Mouse (Mus musculus): ENCODE measurements around the gene Sptlc3. TPM values are rescaled to one million over a fixed set of nuclear protein-coding genes. Genes with fewer than 3 reads are reported as not detected.
A peak's percentile ranks its signal among the peaks of the same experiment; 100 is the strongest.

Gene Sptlc3
- polyA plus RNA-seq, 1 experiment from 2014 or later, result not detected

DNA sequence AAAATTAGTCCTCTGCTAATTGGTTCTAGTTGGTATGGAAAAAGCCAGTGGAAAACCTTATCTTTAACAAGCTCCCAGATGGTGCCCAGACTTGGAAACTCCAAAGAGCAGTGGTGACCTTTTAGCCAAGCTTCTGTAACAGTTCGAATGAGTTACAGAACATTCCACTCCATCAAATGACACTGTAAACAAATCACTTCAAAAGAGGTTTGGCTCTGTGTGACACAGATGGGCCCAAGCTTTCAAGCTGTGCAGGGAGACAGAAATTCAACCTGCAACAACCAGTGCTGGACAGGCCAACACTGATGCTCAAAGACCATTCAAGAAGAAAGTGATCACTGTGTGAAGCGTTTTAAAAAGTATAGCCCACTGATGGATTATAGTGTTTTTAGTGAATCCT is 144.1 kb downstream of the Sptlc3 start:
- DNase-seq (ENCODE audit: low read depth, low spot score), result no peak
- no peak for TF ChIP-seq CTCF (IDR thresholded peaks at IDR 0.05)
- ChIA-PET CTCF (no interaction called here), POLR2A (no interaction called here)
- in situ Hi-C loops (cut with MboI; ENCODE audit: low pct_unique_long_range_greater_than_20kb), result no loop called here
- H3K27me3 ChIP-seq, result peaks cover 20% of the 10 kb centered on the region
- no peak for ATAC-seq

DNA sequence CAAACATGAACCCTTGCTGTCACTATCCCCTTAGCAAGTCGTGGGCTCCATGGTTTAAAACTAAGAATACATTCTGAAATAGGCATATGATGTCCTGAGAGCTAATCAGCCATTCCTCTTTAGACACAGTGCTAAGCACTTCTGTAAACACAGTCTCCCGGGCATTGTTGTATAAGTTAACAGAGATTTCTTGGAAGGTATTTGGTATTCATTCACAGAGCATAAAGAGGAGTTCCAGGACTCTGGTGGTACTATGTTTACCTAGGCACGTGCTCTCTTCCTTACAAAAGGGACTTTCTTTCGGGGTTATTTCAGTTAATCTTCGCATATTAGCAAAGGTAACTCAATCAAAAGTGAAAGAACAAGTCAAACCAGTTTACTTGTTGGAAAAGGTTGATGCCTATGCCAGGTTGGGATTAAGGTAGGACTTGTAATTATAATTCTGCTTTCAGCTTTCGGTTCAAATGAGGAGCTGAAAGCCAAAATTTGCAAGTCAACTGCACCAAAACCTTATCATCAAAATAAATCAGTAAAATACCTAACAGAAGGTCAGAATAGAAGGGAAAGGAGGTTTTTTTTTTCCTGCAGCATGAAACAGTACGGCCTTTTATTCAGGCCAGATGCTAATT is 148.2 kb downstream of the Sptlc3 start:
- ATAC-seq, result no peak
- TF ChIP-seq CTCF (IDR thresholded peaks at IDR 0.05), result no peak
- ChIA-PET CTCF (no interaction called here), POLR2A (no interaction called here)
- in situ Hi-C loops (cut with MboI; ENCODE audit: low pct_unique_long_range_greater_than_20kb), result no loop called here
- H3K27me3 ChIP-seq, result peaks cover 33% of the 10 kb centered on the region
- DNase-seq (ENCODE audit: low read depth, low spot score), result no peak

DNA sequence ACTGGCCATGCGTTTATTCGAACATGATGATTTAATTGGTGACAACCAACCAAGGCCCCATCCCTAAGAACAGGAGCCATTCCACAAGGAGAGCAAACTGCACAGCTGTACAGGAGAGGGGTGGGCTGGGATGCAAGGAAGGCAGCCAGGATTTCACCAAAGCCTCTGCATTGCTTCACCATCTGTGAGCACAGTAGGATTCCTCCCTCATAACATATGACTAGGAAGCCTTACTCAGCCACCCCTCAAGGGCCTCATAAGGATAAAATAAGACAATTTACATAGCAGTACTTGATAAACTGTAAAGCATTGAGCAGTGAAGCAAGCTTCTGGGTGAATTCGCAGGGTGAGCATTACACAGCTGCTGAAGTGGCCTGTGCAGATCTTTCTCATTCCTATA is 155.8 kb downstream of the Sptlc3 start:
- TF ChIP-seq CTCF (IDR thresholded peaks at IDR 0.05), result no peak
- POLR2A ChIA-PET, result no interaction called here
- no peak for ATAC-seq
- H3K27me3 ChIP-seq, result peaks cover 44% of the 10 kb centered on the region
- CTCF ChIA-PET, result no interaction called here
- no peak for DNase-seq (ENCODE audit: low read depth, low spot score)
- in situ Hi-C loops (cut with MboI; ENCODE audit: low pct_unique_long_range_greater_than_20kb), result no loop called here

DNA sequence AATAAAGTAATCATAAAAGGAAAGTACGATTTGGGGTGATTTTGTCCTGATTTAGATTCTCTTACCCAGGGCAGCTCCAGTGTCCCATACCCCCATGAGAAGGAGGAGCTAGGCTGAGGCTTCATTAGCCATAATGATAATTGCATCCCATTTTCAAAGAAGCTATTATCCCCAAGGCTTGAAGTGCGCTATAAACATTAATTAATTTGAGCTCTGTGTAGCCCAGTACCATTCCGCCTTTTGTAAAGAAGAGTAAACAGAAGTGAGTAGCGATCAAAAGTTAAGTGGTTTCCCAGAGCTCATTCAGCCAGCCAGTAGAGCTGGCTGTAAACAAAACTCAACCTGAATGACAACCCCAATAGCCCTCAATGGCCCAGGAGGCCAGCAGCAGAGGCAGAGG is 163.0 kb downstream of the Sptlc3 start:
- POLR2A ChIA-PET, result no interaction called here
- no peak for ATAC-seq
- CTCF ChIA-PET, result no interaction called here

DNA sequence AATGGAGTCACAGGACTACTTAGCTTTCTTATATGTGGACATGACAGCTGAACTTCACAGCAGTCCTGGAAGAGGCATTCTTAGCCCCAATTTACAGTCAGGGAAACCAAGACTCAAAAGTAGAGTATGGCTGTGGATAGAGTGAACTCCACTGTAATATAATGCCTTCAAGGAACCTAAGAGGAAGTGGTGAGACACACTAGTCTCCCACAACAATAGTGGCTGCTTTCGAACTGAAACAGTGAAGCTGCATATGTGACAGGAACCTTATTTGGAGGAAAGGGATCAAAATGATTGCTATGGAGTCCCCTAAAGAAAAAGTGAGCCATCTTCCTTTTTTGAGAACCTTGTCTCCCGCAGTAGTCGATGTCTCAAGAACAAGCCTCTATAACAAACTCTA is 178.1 kb downstream of the Sptlc3 start:
- ATAC-seq, result no peak
- CTCF ChIA-PET, result interaction anchor here (0.7 kb wide), 1 partner anchor 8 kb away, joined by 3 read pairs; no protein-coding TSS in a partner anchor

More for the DNA sequence above, 163.0 kb downstream of the Sptlc3 start:
- DNase-seq (ENCODE audit: low read depth, low spot score), result no peak
- in situ Hi-C loops (cut with MboI; ENCODE audit: low pct_unique_long_range_greater_than_20kb), result no loop called here
- peaks cover 27% of the 10 kb centered on the region for H3K27me3 ChIP-seq
- TF ChIP-seq CTCF (IDR thresholded peaks at IDR 0.05), result no peak

DNA sequence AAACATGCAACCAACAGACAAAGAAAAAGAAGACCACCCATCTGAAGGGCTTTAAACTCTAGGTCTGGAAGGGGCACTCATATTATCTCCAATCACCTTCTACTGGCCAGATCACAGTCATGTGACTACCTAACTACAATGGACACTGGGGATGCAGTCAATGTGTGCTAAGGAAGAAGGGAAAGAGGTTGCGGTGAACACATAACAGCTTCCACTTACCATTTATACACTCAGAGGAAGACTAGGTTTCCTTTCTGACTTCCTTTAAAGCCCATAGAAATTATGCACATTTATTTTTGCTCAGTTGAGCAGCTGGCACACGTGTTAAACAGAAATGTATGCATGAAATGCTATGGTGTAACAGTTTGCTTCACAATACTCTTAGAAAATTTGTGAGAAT is 178.7 kb downstream of the Sptlc3 start:
- ATAC-seq (no peak), DNase-seq (ENCODE audit: low read depth, low spot score) (no peak)
- in situ Hi-C loops (cut with MboI; ENCODE audit: low pct_unique_long_range_greater_than_20kb), result no loop called here
- ChIA-PET CTCF (interaction anchor here (0.7 kb wide), 1 partner anchor 9 kb away, joined by 3 read pairs; no protein-coding TSS in a partner anchor), POLR2A (no interaction called here)
- H3K27me3 ChIP-seq, result peaks cover 34% of the 10 kb centered on the region
- no peak for TF ChIP-seq CTCF (IDR thresholded peaks at IDR 0.05)

More for the DNA sequence above, 178.1 kb downstream of the Sptlc3 start:
- in situ Hi-C loops (cut with MboI; ENCODE audit: low pct_unique_long_range_greater_than_20kb), result no loop called here
- POLR2A ChIA-PET, result no interaction called here
- TF ChIP-seq CTCF (IDR thresholded peaks at IDR 0.05), result no peak
- no peak for DNase-seq (ENCODE audit: low read depth, low spot score)
- peaks cover 29% of the 10 kb centered on the region for H3K27me3 ChIP-seq

DNA sequence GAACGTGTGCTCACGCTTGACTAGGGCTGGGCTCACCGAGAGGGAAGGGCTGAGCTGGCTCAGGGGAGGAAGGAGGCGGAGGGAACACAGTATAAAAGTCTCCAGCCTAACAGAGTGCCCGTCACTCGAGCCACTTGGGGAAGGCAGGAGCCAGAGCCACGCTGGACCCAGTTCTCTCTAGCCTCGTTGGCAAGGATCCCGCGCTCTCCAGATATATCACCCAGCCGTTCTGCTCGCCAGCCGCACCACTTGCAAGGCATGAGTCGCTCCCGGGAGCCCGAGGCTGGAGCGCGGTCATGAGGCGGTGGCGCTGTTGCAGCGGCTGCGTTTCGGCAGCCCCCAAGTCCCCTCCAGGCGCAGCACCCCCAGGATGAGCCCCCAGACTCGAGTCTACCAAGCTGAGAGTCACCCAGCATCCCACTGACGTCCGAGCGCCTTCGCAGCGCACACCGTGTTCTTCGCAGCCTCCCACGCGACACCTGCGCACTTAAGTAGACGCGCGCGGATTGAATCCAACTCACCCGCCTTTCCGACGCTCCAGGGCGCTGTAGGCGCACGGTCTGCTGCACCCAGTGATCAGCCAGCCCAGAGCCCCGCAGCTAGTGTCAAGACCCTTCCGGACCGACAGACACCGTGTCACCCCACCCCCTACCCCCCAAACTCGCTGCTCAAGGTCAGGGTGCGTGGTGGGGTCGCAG is 183.5 kb downstream of the Sptlc3 start:
- TF ChIP-seq CTCF (IDR thresholded peaks at IDR 0.05), result no peak
- POLR2A ChIA-PET, result no interaction called here
- DNase-seq (ENCODE audit: low read depth, low spot score) (no peak), ATAC-seq (peak; percentile 25)
- in situ Hi-C loops (cut with MboI; ENCODE audit: low pct_unique_long_range_greater_than_20kb), result no loop called here
- peaks cover 72% of the 10 kb centered on the region for H3K27me3 ChIP-seq
- CTCF ChIA-PET, result no interaction called here

DNA sequence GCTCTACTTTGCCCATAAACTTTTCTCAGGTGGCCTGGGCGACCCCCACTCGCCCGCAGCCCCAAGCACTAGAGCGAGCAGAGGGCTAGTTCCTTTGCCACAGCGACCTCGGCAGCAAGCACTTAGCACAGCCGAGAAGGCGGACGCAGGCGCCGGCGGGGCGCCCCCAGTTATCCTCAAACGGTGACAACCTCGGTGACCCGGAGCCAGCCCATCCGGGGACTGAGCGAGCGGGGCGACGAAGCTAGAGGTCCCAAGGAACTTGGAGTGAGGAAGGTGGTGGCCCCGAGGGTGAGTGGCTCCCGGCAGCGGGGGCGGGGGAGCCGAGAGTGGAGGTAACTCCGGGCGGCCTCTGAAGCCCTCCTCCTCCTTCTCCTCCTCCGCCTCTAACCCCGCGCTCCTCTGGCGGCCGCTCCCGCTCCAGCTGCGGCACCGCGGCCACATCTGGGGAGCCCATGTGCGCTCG is 184.1 kb downstream of the Sptlc3 start, which contains the start of gene Ism1:
Ism1 (plus strand) TSS at position 370 of the 466 bp plus-strand sequence.
- ChIA-PET POLR2A (no interaction called here), CTCF (no interaction called here)
- H3K27me3 ChIP-seq, result peaks cover 70% of the 10 kb centered on the region
- no peak for TF ChIP-seq CTCF (IDR thresholded peaks at IDR 0.05)
- DNase-seq (ENCODE audit: low read depth, low spot score), result no peak
- ATAC-seq, result peak; percentile 34
- in situ Hi-C loops (cut with MboI; ENCODE audit: low pct_unique_long_range_greater_than_20kb), result no loop called here

DNA sequence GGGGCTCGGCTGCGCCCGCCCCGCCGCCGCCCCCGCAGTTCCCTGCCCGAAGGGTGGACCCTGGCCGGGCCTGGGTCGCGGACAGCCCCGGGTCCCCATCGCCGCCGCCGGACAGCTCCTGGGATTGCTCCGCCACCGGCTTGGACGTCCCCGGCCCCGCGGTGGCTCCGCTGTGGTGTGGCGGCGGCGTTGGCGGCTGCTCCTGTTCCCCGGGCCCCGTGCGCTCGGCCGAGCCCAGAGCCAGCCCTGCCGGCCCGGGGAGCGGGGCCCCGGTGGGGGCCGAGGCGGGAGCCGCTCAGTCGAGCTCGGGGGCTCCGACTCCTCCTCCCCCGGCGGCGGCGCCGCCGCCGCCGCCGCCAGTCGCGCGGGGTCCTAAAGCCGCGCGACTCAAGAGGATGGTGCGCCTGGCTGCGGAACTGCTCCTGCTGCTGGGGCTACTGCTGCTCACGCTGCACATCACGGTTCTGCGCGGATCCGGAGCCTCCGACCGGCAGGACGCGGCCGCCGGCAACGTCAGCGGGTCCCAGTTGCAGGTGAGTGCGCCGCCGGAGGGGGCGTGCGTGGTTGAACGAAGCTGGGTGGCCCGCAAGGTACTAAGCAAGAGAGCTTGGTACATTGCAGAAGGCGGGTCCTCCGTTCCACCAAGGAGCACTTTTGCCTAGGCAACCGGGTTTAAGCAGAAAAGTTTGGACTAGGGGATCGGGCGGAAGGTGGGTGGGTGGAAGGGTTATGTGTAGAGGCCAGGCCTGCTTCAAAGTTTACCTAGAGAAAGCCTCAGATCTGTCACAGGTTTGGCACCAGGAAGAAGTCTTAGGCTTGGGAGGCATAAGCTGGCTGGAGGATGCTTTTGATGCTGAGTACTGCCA is 184.8 kb downstream of the Sptlc3 start:
- peaks cover 65% of the 10 kb centered on the region for H3K27me3 ChIP-seq
- CTCF ChIA-PET, result no interaction called here
- ATAC-seq (peak; percentile 34), DNase-seq (ENCODE audit: low read depth, low spot score) (no peak)
- POLR2A ChIA-PET, result no interaction called here
- TF ChIP-seq CTCF (IDR thresholded peaks at IDR 0.05), result no peak
- in situ Hi-C loops (cut with MboI; ENCODE audit: low pct_unique_long_range_greater_than_20kb), result no loop called here

DNA sequence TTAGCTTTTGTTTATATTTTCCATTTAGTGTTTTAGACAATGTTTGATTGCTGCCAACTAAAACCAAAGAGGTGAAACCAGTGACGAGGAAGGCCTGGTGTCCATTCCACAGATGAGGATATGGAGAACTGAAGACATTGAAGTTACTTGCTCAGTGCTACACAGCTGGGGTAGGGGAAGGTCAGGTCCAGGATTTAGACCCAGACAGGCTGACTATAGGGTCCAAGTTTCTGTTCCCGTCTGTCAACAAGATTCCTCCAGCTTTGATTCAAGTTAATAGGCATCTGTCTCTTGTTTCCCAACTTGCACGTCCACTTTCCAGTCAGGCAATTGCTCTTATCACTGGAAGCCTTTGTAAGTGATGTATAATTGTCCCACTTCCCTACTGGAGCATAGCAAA is 188.8 kb downstream of the Sptlc3 start:
- ATAC-seq (no peak), DNase-seq (ENCODE audit: low read depth, low spot score) (no peak)
- TF ChIP-seq CTCF (IDR thresholded peaks at IDR 0.05), result no peak
- peaks cover 47% of the 10 kb centered on the region for H3K27me3 ChIP-seq
- ChIA-PET CTCF (no interaction called here), POLR2A (no interaction called here)
- in situ Hi-C loops (cut with MboI; ENCODE audit: low pct_unique_long_range_greater_than_20kb), result no loop called here

Other genes with a start within 250 kb of the Sptlc3 start
- gene Ism1, start 184.3 kb downstream of the Sptlc3 start, polyA plus RNA-seq (2021), result not detected